Mouse (Mus musculus) ES-Bruce4 (cell line): Measurements from ENCODE around the gene Znhit3.

ENCODE experiments used
- CTCF ChIP-seq: IDR thresholded peaks from one replicate; pipeline ENCODE4 v1.8.1; 2011; ENCODE audit warnings: low read depth, low read length
- EP300 ChIP-seq: IDR thresholded peaks from 2 replicates; pipeline ENCODE4 v1.6.1; 2011; ENCODE audit warnings: low read depth, low read length; ENCODE audit not compliant: insufficient read depth
- POLR2A ChIP-seq: IDR thresholded peaks from one replicate; pipeline ENCODE4 v1.8.1; 2011; ENCODE audit warnings: low read length; ENCODE audit not compliant: insufficient read depth

- TF ChIP-seq EP300 (no peak), POLR2A (no peak), CTCF (no peak)
These were observed 37.0 kb downstream of the Znhit3 start for GRCm38 (mm10) chr11:84879007-84879771.
